Mouse (Mus musculus): ENCODE results near the gene Cmss1.

- no peak for TF ChIP-seq CTCF (IDR thresholded peaks at IDR 0.05; ENCODE audit: low read depth)
- TF ChIP-seq EP300 (optimal IDR thresholded peaks at IDR 0.05) = no peak
Observed at GRCm38 (mm10) chr16:57552709-57553108, 54.0 kb downstream of the Cmss1 start.

Data from stomach, postnatal 0 days (tissue).